Mouse (Mus musculus) ES-Bruce4 (cell line): ENCODE data around the gene Adtrp.

Experiments
- CTCF ChIP-seq: IDR thresholded peaks from one replicate; pipeline ENCODE4 v1.8.1; 2011; ENCODE audit warnings: low read depth, low read length
- EP300 ChIP-seq: IDR thresholded peaks from 2 replicates; pipeline ENCODE4 v1.6.1; 2011; ENCODE audit warnings: low read depth, low read length; ENCODE audit not compliant: insufficient read depth
- POLR2A ChIP-seq: IDR thresholded peaks from one replicate; pipeline ENCODE4 v1.8.1; 2011; ENCODE audit warnings: low read length; ENCODE audit not compliant: insufficient read depth

DNA sequence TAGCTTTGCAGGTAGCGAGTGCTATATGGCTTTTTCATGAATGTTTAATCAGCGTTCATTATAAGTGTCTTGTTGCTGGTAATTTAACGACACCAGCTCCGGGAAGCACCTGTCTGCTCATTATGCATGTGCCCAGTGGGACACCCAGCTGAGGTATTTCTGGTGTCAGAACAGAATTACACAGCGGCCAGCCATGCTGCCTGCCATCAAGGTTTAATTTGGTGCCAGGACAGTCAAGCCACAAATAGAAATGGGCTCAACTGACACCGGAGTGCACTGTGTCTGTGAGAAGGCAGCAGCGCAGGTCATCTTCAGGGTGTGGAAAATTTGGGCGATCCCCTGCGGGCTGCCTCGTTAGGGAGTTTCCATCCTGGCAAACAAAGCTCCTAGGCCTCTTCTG is 87.0 kb downstream of the Adtrp start:
- TF ChIP-seq CTCF = no peak
- TF ChIP-seq POLR2A = no peak
- no peak for TF ChIP-seq EP300
